Mouse (Mus musculus): ENCODE measurements around the gene Ythdf1. TPM values are rescaled to one million over a fixed set of nuclear protein-coding genes. Genes with fewer than 3 reads are reported as not detected.

Gene Ythdf1
- polyA plus RNA-seq, 1 experiment from 2014 or later: 59.2 TPM

DNA sequence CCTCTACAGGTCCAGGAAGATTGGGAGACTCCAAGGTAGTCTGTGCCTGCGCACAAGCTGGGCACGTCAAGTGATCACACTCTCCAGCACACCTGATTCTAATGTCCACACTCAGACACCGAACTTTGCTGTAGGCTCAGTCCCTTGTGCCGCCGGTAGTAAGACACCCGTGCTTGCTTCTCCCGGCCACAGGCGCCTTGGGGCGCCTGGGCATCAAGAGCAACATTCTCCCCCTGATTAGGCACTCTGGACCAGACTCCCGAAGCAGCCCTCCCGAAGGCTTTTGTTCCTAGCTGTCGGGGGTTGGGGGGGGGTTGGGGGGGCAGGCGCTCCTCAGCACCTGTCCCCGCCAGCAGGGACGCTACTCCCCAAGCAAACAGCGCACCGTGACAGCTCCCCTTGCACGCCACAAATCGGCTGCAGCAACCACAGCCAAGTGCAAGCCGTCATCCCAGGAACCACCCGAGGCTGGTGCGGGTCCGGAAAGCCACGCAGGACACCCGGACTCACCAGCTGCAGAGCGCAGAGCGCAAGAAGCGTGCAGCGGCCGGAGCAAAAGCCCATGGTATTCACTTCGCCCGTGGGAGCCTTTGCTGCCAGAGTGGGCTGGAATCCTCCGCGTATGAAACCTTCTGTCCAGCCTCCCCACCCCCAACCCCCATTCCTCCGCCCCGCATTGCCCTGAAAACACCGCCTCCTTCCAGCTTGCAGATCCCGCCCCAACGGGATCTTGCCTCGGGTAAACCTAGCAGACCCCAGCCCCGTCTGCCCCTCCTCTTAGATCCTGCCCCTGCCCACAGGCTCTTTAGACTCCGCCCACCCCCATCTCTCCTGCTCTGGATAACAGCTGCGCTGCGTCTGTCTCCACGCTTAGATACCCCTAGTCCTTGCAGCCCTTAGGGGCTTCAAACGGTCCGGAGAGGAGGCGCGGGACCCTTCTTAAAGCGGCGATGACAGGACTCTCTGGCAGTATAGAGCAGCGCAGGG, 33.6 kb upstream of the Ythdf1 start, which contains the start of gene Nkain4:
Gene Nkain4, minus strand, starts transcription at position 639 of the 987 bp plus-strand sequence.
- Histone ChIP-seq H3K4me3 (ENCODE audit: low read depth, low read length) (peak within 1 kb of the TSS; percentile 38), H3K9me3 (ENCODE audit: control insufficient read depth, low read length) (no peaks in the 10 kb centered on the region), H3K4me1 (replicated peaks; ENCODE audit: control insufficient read depth, insufficient read depth, low read length) (no peaks in the 10 kb centered on the region), H3K27ac (ENCODE audit: low read depth, low read length) (no peak within 1 kb of the TSS), H3K27me3 (replicated peaks; ENCODE audit: control insufficient read depth, insufficient read depth, low read length) (peaks cover 49% of the 10 kb centered on the region), H3K9ac (ENCODE audit: low read depth, low read length) (no peak within 1 kb of the TSS), H3K36me3 (ENCODE audit: control insufficient read depth, insufficient read depth, low read length) (no peaks in the 10 kb centered on the region), H3K4me2 (peak within 1 kb of the TSS; percentile 68)
- 2% methylated on average over 52 of the region's 52 CpGs for whole genome bisulfite sequencing
- DNase-seq (ENCODE audit: low spot score) (peak; percentile 56), ATAC-seq (replicated peaks; ENCODE audit: low FRiP score) (peak; percentile 49)

DNA sequence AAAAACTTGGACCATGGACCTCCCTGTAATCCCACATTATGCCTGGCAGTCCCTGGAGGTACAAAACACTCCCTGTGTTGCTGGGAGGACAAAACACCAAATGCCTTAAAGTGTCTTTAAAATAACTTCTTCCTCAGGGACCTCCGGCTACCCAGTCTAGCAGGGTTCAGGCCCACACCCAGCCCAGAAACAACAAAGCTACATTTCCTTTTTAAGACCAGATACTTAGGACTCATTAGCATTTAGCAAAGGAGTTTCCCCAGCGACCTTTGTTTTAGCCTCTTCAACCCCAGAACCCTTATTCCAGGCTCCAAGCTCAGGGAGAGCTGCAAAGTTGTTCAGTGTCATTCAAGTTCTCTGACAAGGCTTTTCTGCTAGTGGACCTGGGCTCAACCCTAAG, 32.9 kb upstream of the Ythdf1 start:
- 32% methylated on average over 2 of the region's 2 CpGs for WGBS
- Histone ChIP-seq H3K27ac (ENCODE audit: low read depth, low read length) (no peak overlapping the region), H3K4me2 (peak overlapping the region; percentile 68), H3K9me3 (ENCODE audit: control insufficient read depth, low read length) (no peaks in the 10 kb centered on the region), H3K36me3 (ENCODE audit: control insufficient read depth, insufficient read depth, low read length) (no peaks in the 10 kb centered on the region), H3K4me1 (replicated peaks; ENCODE audit: control insufficient read depth, insufficient read depth, low read length) (no peaks in the 10 kb centered on the region), H3K27me3 (replicated peaks; ENCODE audit: control insufficient read depth, insufficient read depth, low read length) (peaks cover 49% of the 10 kb centered on the region), H3K9ac (ENCODE audit: low read depth, low read length) (no peak overlapping the region), H3K4me3 (ENCODE audit: low read depth, low read length) (peak overlapping the region; percentile 38; the same call in 1 of the 2 replicates)
- ATAC-seq (replicated peaks; ENCODE audit: low FRiP score) (no peak), DNase-seq (ENCODE audit: low spot score) (no peak)

DNA sequence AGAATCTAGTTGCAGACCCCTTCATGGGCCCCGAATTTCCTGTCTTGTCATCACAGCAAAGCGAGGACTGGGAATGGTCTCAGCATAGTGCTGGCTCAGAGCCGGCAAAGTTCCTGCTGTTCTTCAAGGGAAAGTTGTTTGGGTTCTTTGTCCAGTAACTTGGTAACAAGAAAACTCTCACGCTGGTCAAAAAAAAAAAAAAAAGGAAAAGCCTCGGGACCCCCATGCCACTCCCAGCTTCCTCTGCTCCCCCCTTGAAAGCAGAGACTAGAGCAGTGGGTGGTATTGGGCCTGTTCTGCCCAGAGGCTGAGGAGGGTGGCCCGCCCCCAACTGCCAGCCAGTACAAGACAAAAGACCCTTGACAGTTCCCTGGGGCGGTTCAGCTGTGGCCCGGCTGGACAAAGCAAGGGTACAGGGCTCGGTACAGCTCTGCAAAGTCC, 32.0 kb upstream of the Ythdf1 start:
- H3K4me2 ChIP-seq: no peak overlapping the region
- H3K27ac ChIP-seq (ENCODE audit: low read depth, low read length): no peak overlapping the region
- H3K27me3 ChIP-seq (replicated peaks; ENCODE audit: control insufficient read depth, insufficient read depth, low read length): peaks cover 49% of the 10 kb centered on the region
- H3K9ac ChIP-seq (ENCODE audit: low read depth, low read length): no peak overlapping the region
- H3K4me3 ChIP-seq (ENCODE audit: low read depth, low read length): no peak overlapping the region
- no peaks in the 10 kb centered on the region for H3K4me1 ChIP-seq (replicated peaks; ENCODE audit: control insufficient read depth, insufficient read depth, low read length)
- ATAC-seq (replicated peaks; ENCODE audit: low FRiP score): no peak
- no peaks in the 10 kb centered on the region for H3K36me3 ChIP-seq (ENCODE audit: control insufficient read depth, insufficient read depth, low read length)
- 29% methylated on average over 9 of the region's 9 CpGs for WGBS
- H3K9me3 ChIP-seq (ENCODE audit: control insufficient read depth, low read length): no peaks in the 10 kb centered on the region
- DNase-seq (ENCODE audit: low spot score): no peak

DNA sequence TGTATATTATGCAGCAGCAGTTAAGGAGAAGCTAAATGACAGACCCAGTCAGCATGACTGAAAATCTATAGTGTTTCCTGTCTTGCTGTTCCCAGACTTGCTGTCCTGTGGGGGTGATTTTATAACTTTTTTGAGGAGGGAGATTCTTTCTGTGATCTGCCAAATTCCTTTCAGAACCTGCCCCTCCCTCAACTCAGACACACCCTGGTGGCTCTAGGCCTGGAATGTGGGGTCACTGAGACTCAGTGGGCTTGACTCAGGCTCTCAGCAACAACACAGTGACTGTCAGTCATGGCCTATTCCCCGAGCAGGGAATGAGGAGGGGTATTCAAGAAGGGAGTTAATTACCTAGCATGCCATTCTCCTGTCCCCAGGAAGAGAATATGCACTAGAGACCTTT, 29.2 kb upstream of the Ythdf1 start:
- no peak overlapping the region for H3K27ac ChIP-seq (ENCODE audit: low read depth, low read length)
- no peaks in the 10 kb centered on the region for H3K36me3 ChIP-seq (ENCODE audit: control insufficient read depth, insufficient read depth, low read length)
- no peak overlapping the region for H3K4me3 ChIP-seq (ENCODE audit: low read depth, low read length)
- no peaks in the 10 kb centered on the region for H3K4me1 ChIP-seq (replicated peaks; ENCODE audit: control insufficient read depth, insufficient read depth, low read length)
- H3K27me3 ChIP-seq (replicated peaks; ENCODE audit: control insufficient read depth, insufficient read depth, low read length): peaks cover 33% of the 10 kb centered on the region
- WGBS: 43% methylated on average over 1 of the region's 1 CpGs
- H3K9ac ChIP-seq (ENCODE audit: low read depth, low read length): no peak overlapping the region
- H3K9me3 ChIP-seq (ENCODE audit: control insufficient read depth, low read length): no peaks in the 10 kb centered on the region
- no peak for DNase-seq (ENCODE audit: low spot score)
- H3K4me2 ChIP-seq: no peak overlapping the region
- no peak for ATAC-seq (replicated peaks; ENCODE audit: low FRiP score)

DNA sequence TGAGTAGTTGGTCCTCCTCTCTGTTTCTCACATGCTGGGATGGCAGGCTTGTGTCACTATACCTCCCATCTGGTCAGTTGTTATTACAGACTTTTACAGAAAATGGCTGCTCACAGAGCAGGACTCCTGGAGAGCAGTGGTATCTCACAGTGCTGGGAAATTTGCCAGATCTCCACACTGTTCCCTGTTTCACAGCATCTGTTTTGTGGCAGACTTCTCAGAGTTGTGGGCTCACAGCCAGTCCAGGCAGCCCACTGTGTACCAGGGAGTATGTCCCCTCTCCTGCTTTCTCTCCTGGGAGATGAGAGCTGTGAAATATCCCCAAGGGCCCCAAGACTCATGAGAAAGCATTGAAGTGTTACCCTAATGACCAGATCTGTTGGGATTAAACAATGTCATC, 21.1 kb upstream of the Ythdf1 start:
- H3K27ac ChIP-seq (ENCODE audit: low read depth, low read length): no peak overlapping the region

DNA sequence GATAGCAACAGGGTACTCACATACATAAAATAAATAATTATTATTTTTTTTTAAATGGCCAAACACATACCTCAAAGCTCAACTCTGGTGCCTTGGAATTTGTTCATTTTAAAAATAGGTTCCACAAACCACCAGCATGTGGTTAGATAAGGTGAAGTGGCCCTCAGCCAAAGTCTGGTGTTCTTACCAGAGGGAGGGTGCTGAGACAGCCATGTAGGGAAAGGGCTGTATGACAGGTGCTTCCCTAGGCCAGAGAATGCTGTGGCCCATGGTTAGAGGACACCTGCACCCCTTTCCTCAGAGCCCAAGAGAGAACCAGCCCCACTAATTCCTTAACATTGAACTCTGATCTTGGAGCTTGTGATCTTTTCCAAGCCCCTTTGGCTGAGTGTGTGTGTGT, 19.4 kb upstream of the Ythdf1 start:
- Histone ChIP-seq H3K9ac (ENCODE audit: low read depth, low read length) (no peak overlapping the region), H3K4me1 (replicated peaks; ENCODE audit: control insufficient read depth, insufficient read depth, low read length) (no peaks in the 10 kb centered on the region), H3K27me3 (replicated peaks; ENCODE audit: control insufficient read depth, insufficient read depth, low read length) (no peaks in the 10 kb centered on the region; the same call in 1 of the 2 replicates), H3K4me2 (no peak overlapping the region), H3K27ac (ENCODE audit: low read depth, low read length) (no peak overlapping the region), H3K4me3 (ENCODE audit: low read depth, low read length) (no peak overlapping the region), H3K9me3 (ENCODE audit: control insufficient read depth, low read length) (no peaks in the 10 kb centered on the region), H3K36me3 (ENCODE audit: control insufficient read depth, insufficient read depth, low read length) (no peaks in the 10 kb centered on the region)
- ATAC-seq (replicated peaks; ENCODE audit: low FRiP score) (no peak), DNase-seq (ENCODE audit: low spot score) (no peak)

More for the DNA sequence above, 21.1 kb upstream of the Ythdf1 start:
- no peak overlapping the region for H3K4me3 ChIP-seq (ENCODE audit: low read depth, low read length)
- no peaks in the 10 kb centered on the region for H3K9me3 ChIP-seq (ENCODE audit: control insufficient read depth, low read length)
- H3K4me1 ChIP-seq (replicated peaks; ENCODE audit: control insufficient read depth, insufficient read depth, low read length): no peaks in the 10 kb centered on the region
- H3K36me3 ChIP-seq (ENCODE audit: control insufficient read depth, insufficient read depth, low read length): no peaks in the 10 kb centered on the region
- DNase-seq (ENCODE audit: low spot score): no peak
- no peaks in the 10 kb centered on the region; the same call in 1 of the 2 replicates for H3K27me3 ChIP-seq (replicated peaks; ENCODE audit: control insufficient read depth, insufficient read depth, low read length)
- no peak for ATAC-seq (replicated peaks; ENCODE audit: low FRiP score)
- no peak overlapping the region for H3K4me2 ChIP-seq
- H3K9ac ChIP-seq (ENCODE audit: low read depth, low read length): no peak overlapping the region

DNA sequence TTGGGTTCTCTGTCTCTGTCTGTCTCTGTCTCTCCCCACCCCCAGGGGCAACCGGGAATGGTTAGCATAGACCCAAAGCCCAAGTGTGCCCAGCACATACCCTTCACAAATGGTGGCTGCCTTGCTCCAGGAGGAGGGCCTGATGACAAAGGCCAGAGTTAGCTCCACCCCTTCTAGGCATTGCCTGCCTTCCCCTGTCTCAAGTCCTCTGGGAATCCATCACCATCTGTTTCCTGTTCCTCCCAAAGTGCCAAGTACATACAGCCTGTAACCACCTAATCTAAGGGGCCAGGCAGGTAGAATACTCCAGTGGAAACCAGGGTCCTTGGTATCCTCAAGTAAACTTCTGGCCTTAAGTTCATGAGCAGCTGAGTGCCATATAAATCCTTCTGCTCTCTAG, 11.7 kb upstream of the Ythdf1 start:
- WGBS: 38% methylated on average over 1 of the region's 1 CpGs

DNA sequence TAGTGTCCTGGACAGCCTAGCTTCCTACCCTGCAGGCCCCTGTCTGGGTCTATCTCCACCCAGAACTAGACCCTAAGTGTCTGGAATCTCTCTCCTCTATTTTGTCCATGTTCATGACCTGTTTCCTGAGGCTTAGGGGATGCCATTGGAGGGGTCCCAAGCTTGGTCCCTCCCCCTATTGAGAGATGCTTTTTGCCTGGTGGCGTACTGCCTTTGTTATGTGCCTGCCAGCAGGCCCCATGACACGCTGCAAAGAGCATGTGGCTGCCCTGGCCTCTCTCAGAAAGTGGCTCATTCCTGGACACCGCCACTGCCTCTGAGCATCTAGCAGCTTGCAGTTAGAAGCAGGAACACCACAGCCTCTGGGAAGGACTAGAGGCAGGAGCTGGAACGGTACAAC, 8.0 kb upstream of the Ythdf1 start, which contains the start of gene Birc7:
Gene Birc7, plus strand, starts transcription at position 301 of the 400 bp plus-strand sequence.
- Histone ChIP-seq H3K4me3 (ENCODE audit: low read depth, low read length) (no peak within 1 kb of the TSS), H3K9ac (ENCODE audit: low read depth, low read length) (no peak within 1 kb of the TSS), H3K27ac (ENCODE audit: low read depth, low read length) (no peak within 1 kb of the TSS), H3K27me3 (replicated peaks; ENCODE audit: control insufficient read depth, insufficient read depth, low read length) (0 out of 2 replicates have a peak, but pooled peaks cover 2% of the 10 kb centered on the region), H3K9me3 (ENCODE audit: control insufficient read depth, low read length) (no peaks in the 10 kb centered on the region), H3K4me2 (no peak within 1 kb of the TSS), H3K36me3 (ENCODE audit: control insufficient read depth, insufficient read depth, low read length) (no peaks in the 10 kb centered on the region), H3K4me1 (replicated peaks; ENCODE audit: control insufficient read depth, insufficient read depth, low read length) (no peaks in the 10 kb centered on the region)
- ATAC-seq (replicated peaks; ENCODE audit: low FRiP score) (no peak), DNase-seq (ENCODE audit: low spot score) (no peak)
- WGBS: 55% methylated on average over 4 of the region's 4 CpGs

More for the DNA sequence above, 11.7 kb upstream of the Ythdf1 start:
- H3K4me1 ChIP-seq (replicated peaks; ENCODE audit: control insufficient read depth, insufficient read depth, low read length): no peaks in the 10 kb centered on the region
- DNase-seq (ENCODE audit: low spot score): no peak
- no peak overlapping the region for H3K4me2 ChIP-seq
- no peak overlapping the region for H3K9ac ChIP-seq (ENCODE audit: low read depth, low read length)
- 0 out of 2 replicates have a peak, but pooled peaks cover 2% of the 10 kb centered on the region for H3K27me3 ChIP-seq (replicated peaks; ENCODE audit: control insufficient read depth, insufficient read depth, low read length)
- no peaks in the 10 kb centered on the region for H3K9me3 ChIP-seq (ENCODE audit: control insufficient read depth, low read length)
- no peak overlapping the region for H3K4me3 ChIP-seq (ENCODE audit: low read depth, low read length)
- H3K36me3 ChIP-seq (ENCODE audit: control insufficient read depth, insufficient read depth, low read length): no peaks in the 10 kb centered on the region
- H3K27ac ChIP-seq (ENCODE audit: low read depth, low read length): no peak overlapping the region
- ATAC-seq (replicated peaks; ENCODE audit: low FRiP score): no peak

All from liver, embryonic 11.5 days (tissue).